Mouse (Mus musculus): ENCODE measurements around the gene Six2. TPM values are rescaled to one million over a fixed set of nuclear protein-coding genes. Genes with fewer than 3 reads are reported as not detected.

Gene Six2
- polyA plus RNA-seq, 1 experiment from 2014 or later: 0.21 TPM

DNA sequence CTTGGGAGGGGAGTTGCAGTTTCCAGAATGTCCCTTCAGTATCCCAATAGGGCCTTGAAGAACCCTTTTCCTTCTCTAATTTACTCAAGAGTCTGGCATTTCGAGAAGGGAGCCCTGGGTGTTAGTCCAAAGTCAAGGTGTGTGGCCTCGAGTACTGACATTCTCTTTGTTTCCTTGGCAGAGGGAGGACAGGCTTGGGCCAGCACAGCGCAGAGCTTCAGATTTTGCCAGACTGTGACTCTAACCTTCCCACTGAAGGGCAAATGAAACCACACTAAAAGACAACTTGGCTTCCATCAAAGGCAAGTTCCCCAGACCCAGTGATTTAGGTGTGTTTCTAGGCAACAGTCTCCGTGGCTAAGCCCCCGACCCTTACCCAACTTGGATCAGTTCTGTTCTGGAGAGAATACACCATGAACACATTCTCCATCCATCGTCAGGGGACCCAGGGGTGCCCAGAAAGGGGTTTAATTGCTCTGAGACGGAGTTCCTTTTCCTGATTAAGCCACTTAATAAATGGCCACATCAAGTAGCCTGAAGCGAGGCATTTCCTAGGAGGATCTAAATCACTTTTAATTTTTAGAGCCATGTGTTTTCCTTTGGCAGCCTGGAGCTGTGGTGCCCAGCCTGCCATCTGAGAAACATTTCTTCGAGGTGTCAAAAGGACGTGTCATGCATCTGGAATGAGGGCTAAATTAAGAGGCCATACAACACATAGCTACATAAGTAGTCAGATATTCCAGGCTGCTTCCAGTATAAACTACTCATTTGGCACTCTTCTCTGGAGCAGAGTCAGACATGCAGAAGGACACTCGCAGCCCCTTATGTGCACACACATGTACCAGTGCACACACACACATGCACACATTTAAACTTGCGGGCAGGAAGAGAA lies 16.5 kb upstream of the Six2 start:
- Histone ChIP-seq H3K4me3 (no peak overlapping the region), H3K36me3 (no peaks in the 10 kb centered on the region), H3K4me1 (replicated peaks) (peaks cover 12% of the 10 kb centered on the region), H3K9ac (no peak overlapping the region), H3K9me3 (replicated peaks) (no peaks in the 10 kb centered on the region), H3K27me3 (no peaks in the 10 kb centered on the region), H3K27ac (peak overlapping the region; percentile 76), H3K4me2 (no peak overlapping the region)
- 50% methylated on average over 12 of the region's 12 CpGs for WGBS
- peak; percentile 87 for ATAC-seq (replicated peaks; ENCODE audit: insufficient number of reproducible peaks, insufficient read depth, low FRiP score, low read depth)

- H3K9me3 ChIP-seq (replicated peaks): no peaks in the 10 kb centered on the region
Measured at GRCm38 (mm10) chr17:85700028-85700427, 12.0 kb upstream of the Six2 start.

GRCm38 (mm10) chr17:85698643-85699042 lies 10.6 kb upstream of the Six2 start:
- Histone ChIP-seq H3K36me3 (no peaks in the 10 kb centered on the region), H3K27ac (no peak overlapping the region), H3K4me3 (no peak overlapping the region), H3K9ac (no peak overlapping the region), H3K4me1 (replicated peaks) (no peaks in the 10 kb centered on the region), H3K4me2 (no peak overlapping the region), H3K27me3 (peaks cover 38% of the 10 kb centered on the region), H3K9me3 (replicated peaks) (no peaks in the 10 kb centered on the region)
- ATAC-seq (replicated peaks; ENCODE audit: insufficient number of reproducible peaks, insufficient read depth, low FRiP score, low read depth): no peak
- 80% methylated on average over 6 of the region's 6 CpGs for WGBS

More at GRCm38 (mm10) chr17:85700028-85700427, 12.0 kb upstream of the Six2 start:
- 56% methylated on average over 4 of the region's 4 CpGs for WGBS
- no peaks in the 10 kb centered on the region for H3K36me3 ChIP-seq
- H3K27me3 ChIP-seq: peaks cover 26% of the 10 kb centered on the region
- H3K27ac ChIP-seq: no peak overlapping the region
- peaks cover 9% of the 10 kb centered on the region for H3K4me1 ChIP-seq (replicated peaks)
- H3K9ac ChIP-seq: no peak overlapping the region
- no peak for ATAC-seq (replicated peaks; ENCODE audit: insufficient number of reproducible peaks, insufficient read depth, low FRiP score, low read depth)
- H3K4me3 ChIP-seq: no peak overlapping the region
- no peak overlapping the region for H3K4me2 ChIP-seq

DNA sequence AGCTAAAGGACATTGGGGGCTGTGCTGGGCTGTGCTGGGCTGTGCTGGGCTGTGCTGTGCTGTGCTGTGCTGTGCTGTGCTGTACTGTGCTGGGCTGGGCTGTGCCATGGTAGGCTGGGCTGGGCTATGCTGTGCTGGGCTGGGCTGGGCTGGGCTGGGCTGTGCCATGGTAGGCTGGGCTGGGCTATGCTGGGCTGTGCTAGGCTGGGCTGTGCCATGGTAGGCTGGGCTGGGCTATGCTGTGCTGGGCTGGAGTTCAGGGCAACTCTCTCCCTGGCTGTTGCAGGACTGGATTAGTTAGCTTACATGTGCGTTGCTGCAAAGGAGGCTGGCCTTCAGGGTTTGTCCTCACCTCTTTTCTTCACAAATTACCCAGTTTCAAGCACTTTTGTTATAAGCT lies 9.9 kb upstream of the Six2 start:
- no peak overlapping the region for H3K9ac ChIP-seq
- 56% methylated on average over 1 of the region's 1 CpGs for WGBS
- no peak overlapping the region for H3K4me2 ChIP-seq
- H3K4me1 ChIP-seq (replicated peaks): no peaks in the 10 kb centered on the region
- no peaks in the 10 kb centered on the region for H3K36me3 ChIP-seq
- no peak overlapping the region for H3K4me3 ChIP-seq
- H3K27me3 ChIP-seq: peaks cover 45% of the 10 kb centered on the region
- no peak overlapping the region for H3K27ac ChIP-seq
- no peaks in the 10 kb centered on the region for H3K9me3 ChIP-seq (replicated peaks)
- ATAC-seq (replicated peaks; ENCODE audit: insufficient number of reproducible peaks, insufficient read depth, low FRiP score, low read depth): peak; percentile 27; the same call in 1 of the 2 replicates

- Histone ChIP-seq H3K36me3 (no peaks in the 10 kb centered on the region), H3K27ac (no peak overlapping the region), H3K4me1 (replicated peaks) (0 out of 2 replicates have a peak, but pooled peaks cover 3% of the 10 kb centered on the region), H3K27me3 (peaks cover 80% of the 10 kb centered on the region), H3K9me3 (replicated peaks) (no peaks in the 10 kb centered on the region), H3K9ac (no peak overlapping the region), H3K4me2 (no peak overlapping the region), H3K4me3 (no peak overlapping the region)
- ATAC-seq (replicated peaks; ENCODE audit: insufficient number of reproducible peaks, insufficient read depth, low FRiP score, low read depth): no peak
- 78% methylated on average over 6 of the region's 6 CpGs for WGBS
Measured at GRCm38 (mm10) chr17:85694499-85694898, 6.4 kb upstream of the Six2 start.

DNA sequence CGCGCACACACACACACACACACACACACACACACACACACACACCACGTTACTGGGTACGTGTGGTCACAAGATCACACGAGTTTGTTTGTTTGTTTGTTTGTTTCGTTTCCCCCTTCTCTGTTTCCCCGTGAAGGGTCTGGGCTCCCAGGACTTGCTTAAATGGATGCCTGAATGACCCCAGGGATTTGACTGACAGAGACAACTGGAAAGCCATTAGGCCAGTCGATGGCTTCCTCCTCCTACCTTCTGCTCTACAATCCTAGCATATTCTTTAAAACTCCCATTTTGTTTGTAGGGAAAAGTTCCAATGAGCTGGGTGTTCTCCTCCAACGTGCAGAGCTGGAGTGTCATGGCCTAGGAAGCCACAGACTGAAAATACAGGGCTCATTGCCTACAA lies 5.0 kb upstream of the Six2 start:
- H3K4me1 ChIP-seq (replicated peaks): peaks cover 16% of the 10 kb centered on the region
- H3K36me3 ChIP-seq: no peaks in the 10 kb centered on the region
- no peak overlapping the region for H3K4me2 ChIP-seq
- no peak overlapping the region for H3K9ac ChIP-seq
- WGBS: 13% methylated on average over 9 of the region's 9 CpGs
- peaks cover 94% of the 10 kb centered on the region for H3K27me3 ChIP-seq
- H3K27ac ChIP-seq: no peak overlapping the region
- ATAC-seq (replicated peaks; ENCODE audit: insufficient number of reproducible peaks, insufficient read depth, low FRiP score, low read depth): no peak
- H3K9me3 ChIP-seq (replicated peaks): no peaks in the 10 kb centered on the region
- no peak overlapping the region for H3K4me3 ChIP-seq

GRCm38 (mm10) chr17:85692594-85692993 lies 4.5 kb upstream of the Six2 start:
- H3K27me3 ChIP-seq: peaks cover 95% of the 10 kb centered on the region
- WGBS: 5% methylated on average over 23 of the region's 23 CpGs
- peaks cover 21% of the 10 kb centered on the region for H3K4me1 ChIP-seq (replicated peaks)
- H3K36me3 ChIP-seq: no peaks in the 10 kb centered on the region
- H3K4me2 ChIP-seq: no peak overlapping the region
- no peak for ATAC-seq (replicated peaks; ENCODE audit: insufficient number of reproducible peaks, insufficient read depth, low FRiP score, low read depth)
- H3K4me3 ChIP-seq: 0 out of 2 replicates have a peak overlapping the region, but pooled peaks have one; percentile 1
- no peak overlapping the region for H3K27ac ChIP-seq
- no peak overlapping the region for H3K9ac ChIP-seq
- H3K9me3 ChIP-seq (replicated peaks): no peaks in the 10 kb centered on the region

GRCm38 (mm10) chr17:85691701-85692536 lies 3.8 kb upstream of the Six2 start:
- Histone ChIP-seq H3K27ac (no peak overlapping the region), H3K4me3 (peak overlapping the region; percentile 14; the same call in 1 of the 2 replicates), H3K4me1 (replicated peaks) (peaks cover 27% of the 10 kb centered on the region), H3K4me2 (no peak overlapping the region), H3K36me3 (no peaks in the 10 kb centered on the region), H3K9me3 (replicated peaks) (no peaks in the 10 kb centered on the region), H3K9ac (no peak overlapping the region), H3K27me3 (peaks cover 98% of the 10 kb centered on the region)
- no peak for ATAC-seq (replicated peaks; ENCODE audit: insufficient number of reproducible peaks, insufficient read depth, low FRiP score, low read depth)
- WGBS: 3% methylated on average over 43 of the region's 43 CpGs

DNA sequence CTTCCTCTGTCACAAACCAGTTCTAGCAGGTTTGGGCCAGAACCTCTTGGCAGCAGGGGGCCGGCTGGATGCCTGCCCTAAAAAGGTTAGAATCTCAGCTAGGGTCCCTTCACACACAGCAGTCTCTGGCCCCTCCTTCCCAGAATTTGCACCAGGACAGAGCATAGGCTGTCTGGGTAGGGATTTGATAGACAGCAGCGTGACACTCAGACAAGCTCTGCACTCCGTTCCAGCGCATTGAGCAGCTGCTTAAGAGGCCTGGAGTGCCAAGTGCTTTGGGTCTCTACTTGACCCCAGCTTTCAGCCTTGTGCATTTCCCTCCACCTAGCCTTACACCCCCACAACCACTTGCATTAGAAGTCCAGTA lies 2.9 kb upstream of the Six2 start:
- Histone ChIP-seq H3K9ac (no peak overlapping the region), H3K4me1 (replicated peaks) (peaks cover 27% of the 10 kb centered on the region), H3K27ac (no peak overlapping the region), H3K27me3 (peaks cover 99% of the 10 kb centered on the region), H3K4me3 (no peak overlapping the region), H3K4me2 (no peak overlapping the region), H3K9me3 (replicated peaks) (no peaks in the 10 kb centered on the region), H3K36me3 (no peaks in the 10 kb centered on the region)
- 11% methylated on average over 4 of the region's 4 CpGs for WGBS
- no peak for ATAC-seq (replicated peaks; ENCODE audit: insufficient number of reproducible peaks, insufficient read depth, low FRiP score, low read depth)

GRCm38 (mm10) chr17:85690323-85690968 lies 2.4 kb upstream of the Six2 start:
- 10% methylated on average over 6 of the region's 6 CpGs for WGBS
- Histone ChIP-seq H3K9me3 (replicated peaks) (no peaks in the 10 kb centered on the region), H3K27ac (no peak overlapping the region), H3K36me3 (no peaks in the 10 kb centered on the region), H3K4me1 (replicated peaks) (peaks cover 27% of the 10 kb centered on the region), H3K4me3 (no peak overlapping the region), H3K9ac (no peak overlapping the region), H3K4me2 (no peak overlapping the region), H3K27me3 (peaks cover 99% of the 10 kb centered on the region)
- no peak for ATAC-seq (replicated peaks; ENCODE audit: insufficient number of reproducible peaks, insufficient read depth, low FRiP score, low read depth)

DNA sequence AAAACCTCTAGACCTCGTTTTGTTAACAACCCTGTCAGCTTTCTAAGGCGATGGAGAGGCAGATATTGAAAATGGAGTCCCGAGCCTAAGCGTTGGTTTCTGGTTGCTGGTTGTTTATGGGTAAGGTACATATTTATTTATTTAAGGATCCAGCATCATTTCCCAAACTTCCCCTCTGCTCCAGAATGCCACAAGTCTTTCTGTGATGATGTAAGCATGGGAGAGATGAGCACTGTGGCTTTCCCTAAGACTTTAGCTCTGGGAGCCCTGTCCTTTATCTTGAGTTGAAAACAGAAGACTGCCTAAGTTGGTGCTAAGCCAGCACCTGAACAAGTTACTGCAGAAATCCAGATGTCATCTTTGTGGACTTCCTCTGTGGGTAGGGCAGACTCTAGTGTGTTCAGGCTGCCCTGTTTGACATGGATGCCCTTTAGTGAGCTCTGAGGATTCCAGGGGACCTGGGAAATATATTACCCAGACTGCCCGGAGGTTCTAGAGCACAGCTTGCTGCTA lies 1.8 kb upstream of the Six2 start:
- no peak overlapping the region for H3K9ac ChIP-seq
- H3K27ac ChIP-seq: no peak overlapping the region
- peaks cover 32% of the 10 kb centered on the region for H3K4me1 ChIP-seq (replicated peaks)
- no peaks in the 10 kb centered on the region for H3K36me3 ChIP-seq
- no peak overlapping the region for H3K4me2 ChIP-seq
- H3K4me3 ChIP-seq: no peak overlapping the region; the same call in 1 of the 2 replicates
- 26% methylated on average over 5 of the region's 5 CpGs for WGBS
- H3K27me3 ChIP-seq: peaks cover 100% of the 10 kb centered on the region
- no peak for ATAC-seq (replicated peaks; ENCODE audit: insufficient number of reproducible peaks, insufficient read depth, low FRiP score, low read depth)
- H3K9me3 ChIP-seq (replicated peaks): no peaks in the 10 kb centered on the region

All from heart, embryonic 15.5 days (tissue).